Mouse (Mus musculus): Measurements from ENCODE around the gene Bpi. TPM values are rescaled to one million over a fixed set of nuclear protein-coding genes. Genes with fewer than 3 reads are reported as not detected.

The Bpi gene
- total RNA-seq (2023): not detected

GRCm38 (mm10) chr2:158258005-158258418 lies at the start of gene Bpi:
Bpi (plus strand) TSS chr2:158258094.

GRCm38 (mm10) chr2:158228670-158229502 lies 29.0 kb upstream of the Bpi start, which contains the start of gene D630003M21Rik:
D630003M21Rik (minus strand) TSS chr2:158229222.

GRCm38 (mm10) chr2:158305948-158306695 lies 48.2 kb downstream of the Bpi start, which contains the start of gene Lbp:
Lbp (plus strand) TSS chr2:158306493.

Other genes starting within 250 kb of the Bpi start
- gene Tti1, start 229.7 kb upstream of the Bpi start, total RNA-seq (2023): 10 to 100 TPM; 28.2 to 32.7 TPM
- 10 to 100 TPM; 32.2 to 37.6 TPM for gene Rprd1b, start 229.6 kb upstream of the Bpi start, total RNA-seq (2023)
- 1 to 10 TPM; 1.2 to 2.6 TPM for gene Tgm2, start 111.7 kb upstream of the Bpi start, total RNA-seq (2023)
- gene D630003M21Rik, start 28.9 kb upstream of the Bpi start, total RNA-seq (2023): not detected
- 1 to 10 TPM; 1.7 to 2.0 TPM for gene Lbp, start 48.4 kb downstream of the Bpi start, total RNA-seq (2023)
- gene Snhg11, start 117.5 kb downstream of the Bpi start, total RNA-seq (2023): not detected
- gene Ralgapb, start 151.8 kb downstream of the Bpi start, total RNA-seq (2023): 10 to 100 TPM; 79.2 to 82.2 TPM
- gene Adig, start 244.5 kb downstream of the Bpi start, total RNA-seq (2023): 1 to 10 TPM in 1 of 2 experiments, under 1 TPM in 1; 0.96 to 4.6 TPM

Measured in T-cell, adult 66 days (primary cell).